Mouse (Mus musculus): Measurements from ENCODE around the gene Zdhhc1. TPM values are rescaled to one million over a fixed set of nuclear protein-coding genes. Genes with fewer than 3 reads are reported as not detected.

Gene Zdhhc1
- total RNA-seq, 1 experiment: 3.2 TPM

DNA sequence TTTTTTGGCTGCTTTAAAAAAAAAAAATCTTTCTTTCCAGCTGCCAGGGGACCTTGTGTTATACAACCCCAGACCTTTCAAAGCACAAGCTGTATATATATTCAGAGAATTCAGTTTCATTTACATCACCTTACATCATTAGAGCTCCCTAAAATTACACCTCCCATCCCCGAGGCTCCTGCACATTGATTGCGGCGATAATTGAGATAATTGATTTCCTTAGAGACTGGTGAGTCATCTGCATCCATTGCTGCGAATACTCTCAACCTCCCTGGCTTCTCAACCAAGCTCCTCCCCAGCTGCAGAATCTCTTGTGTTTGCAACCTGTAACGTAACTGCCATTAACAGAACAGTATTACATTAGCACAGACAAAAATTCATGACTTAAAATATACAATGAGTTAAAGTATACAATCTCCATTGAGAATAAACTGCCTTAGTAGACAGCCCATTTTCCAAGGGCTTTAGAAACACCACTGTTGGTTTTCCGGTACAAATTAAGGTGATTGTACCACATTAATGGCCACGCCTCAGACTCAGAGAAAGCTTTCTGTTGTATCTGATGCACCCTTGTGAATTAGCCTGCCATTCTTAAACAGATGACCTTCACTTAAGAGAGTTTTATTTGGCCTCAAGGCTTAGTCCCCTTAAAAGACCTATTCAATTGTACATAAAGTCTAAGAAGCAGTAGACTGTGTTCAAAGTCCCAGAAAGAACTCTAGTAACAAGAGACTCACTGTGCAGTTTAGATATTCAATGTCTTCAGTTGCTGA lies 64.8 kb downstream of the Zdhhc1 start:
- Histone ChIP-seq H3K27ac (ENCODE audit: insufficient read depth, low read depth, low read length, poor library complexity, severe bottlenecking) (no peak overlapping the region), H3K4me1 (ENCODE audit: control insufficient read depth in 2 of 2, insufficient read depth in 2 of 2, low read length in 2 of 2, poor library complexity in 1 of 2) (peaks cover 3 to 9% of the 10 kb centered on the region in 2 experiments; a peak in 3 of 4 replicates), H3K36me3 (ENCODE audit: control insufficient read depth, insufficient read depth, low read length, poor library complexity, severe bottlenecking) (no peaks in the 10 kb centered on the region), H3K9ac (ENCODE audit: insufficient read depth, low read depth, low read length, poor library complexity, severe bottlenecking) (no peak overlapping the region), H3K9me3 (ENCODE audit: control insufficient read depth, insufficient read depth, low read depth, low read length) (no peaks in the 10 kb centered on the region), H3K4me3 (ENCODE audit: insufficient read depth in 1 of 2, low read depth in 1 of 2, low read length in 2 of 2, poor library complexity in 1 of 2, severe bottlenecking in 1 of 2) (no peak overlapping the region)
- no peak for DNase-seq (ENCODE audit: low read depth, low spot score)
- TF ChIP-seq MAFK (IDR thresholded peaks at IDR 0.05; ENCODE audit: insufficient read depth, low read depth, low read length): no peak
- TF ChIP-seq ZC3H11A (IDR thresholded peaks at IDR 0.05; ENCODE audit: borderline replicate concordance, low read depth, low read length): no peak
- no peak for TF ChIP-seq ZNF384 (IDR thresholded peaks at IDR 0.05; ENCODE audit: low read depth, low read length)
- in situ Hi-C loops (cut with MboI; ENCODE audit: low sequenced_read_pairs in 2 of 2, unreplicated experiment in 2 of 2): no loop called here

DNA sequence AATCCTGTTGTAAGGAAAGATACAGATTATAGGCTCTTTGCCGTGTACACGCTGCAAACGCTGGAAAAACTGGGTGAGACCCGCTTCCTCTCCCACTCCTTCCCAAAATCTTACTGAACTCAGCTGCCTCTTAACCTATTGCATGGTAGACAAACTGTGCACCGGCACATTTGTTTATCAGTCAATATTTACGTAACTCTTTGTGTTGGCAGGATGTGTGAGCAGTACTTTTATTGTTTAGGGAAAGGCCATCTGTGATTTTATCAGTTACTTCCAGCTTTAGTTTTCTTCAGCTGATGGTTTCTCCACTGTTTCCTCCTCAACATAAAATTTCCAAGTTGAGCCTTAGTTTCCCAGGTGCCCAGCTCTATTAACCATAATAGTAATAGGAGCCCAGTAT lies 69.8 kb downstream of the Zdhhc1 start:
- no peak overlapping the region for H3K9ac ChIP-seq (ENCODE audit: insufficient read depth, low read depth, low read length, poor library complexity, severe bottlenecking)
- no peak overlapping the region for H3K27ac ChIP-seq (ENCODE audit: insufficient read depth, low read depth, low read length, poor library complexity, severe bottlenecking)
- in situ Hi-C loops (cut with MboI; ENCODE audit: low sequenced_read_pairs in 2 of 2, unreplicated experiment in 2 of 2): no loop called here
- peaks cover 0 to 3% of the 10 kb centered on the region in 2 experiments; a peak in 2 of 4 replicates for H3K4me1 ChIP-seq (ENCODE audit: control insufficient read depth in 2 of 2, insufficient read depth in 2 of 2, low read length in 2 of 2, poor library complexity in 1 of 2)
- TF ChIP-seq MAFK (IDR thresholded peaks at IDR 0.05; ENCODE audit: insufficient read depth, low read depth, low read length): no peak
- TF ChIP-seq ZC3H11A (IDR thresholded peaks at IDR 0.05; ENCODE audit: borderline replicate concordance, low read depth, low read length): no peak
- TF ChIP-seq CHD2 (IDR thresholded peaks at IDR 0.05; ENCODE audit: low read depth, low read length): no peak
- TF ChIP-seq HCFC1 (IDR thresholded peaks at IDR 0.05; ENCODE audit: borderline replicate concordance, insufficient read depth, low read length): no peak
- no peak for TF ChIP-seq ZNF384 (IDR thresholded peaks at IDR 0.05; ENCODE audit: low read depth, low read length)
- H3K4me3 ChIP-seq (ENCODE audit: insufficient read depth in 1 of 2, low read depth in 1 of 2, low read length in 2 of 2, poor library complexity in 1 of 2, severe bottlenecking in 1 of 2): no peak overlapping the region
- DNase-seq (ENCODE audit: low read depth, low spot score): no peak
- no peaks in the 10 kb centered on the region for H3K36me3 ChIP-seq (ENCODE audit: control insufficient read depth, insufficient read depth, low read length, poor library complexity, severe bottlenecking)
- no peaks in the 10 kb centered on the region for H3K9me3 ChIP-seq (ENCODE audit: control insufficient read depth, insufficient read depth, low read depth, low read length)

Other genes with a start within 250 kb of the Zdhhc1 start
- 2.5 and 2.8 TPM in 2 replicates for gene B3gnt9, start 241.7 kb downstream of the Zdhhc1 start, total RNA-seq (2012; rRNA removed)
- 6.2 and 7.6 TPM in 2 replicates for gene Tradd, start 232.3 kb downstream of the Zdhhc1 start, total RNA-seq (2012; rRNA removed)
- 1.2 and 2.3 TPM in 2 replicates for gene Fbxl8, start 232.3 kb downstream of the Zdhhc1 start, total RNA-seq (2012; rRNA removed)
- gene Hsf4, start 227.1 kb downstream of the Zdhhc1 start, total RNA-seq (2012; rRNA removed): 0.21 and 0.45 TPM in 2 replicates
- 0.85 and 1.0 TPM in 2 replicates for gene Nol3, start 220.8 kb downstream of the Zdhhc1 start, total RNA-seq (2012; rRNA removed)
- 3.9 and 4.2 TPM in 2 replicates for gene 4931428F04Rik, start 207.0 kb downstream of the Zdhhc1 start, total RNA-seq (2012; rRNA removed)
- 22.0 and 33.5 TPM in 2 replicates for gene Exoc3l, start 200.8 kb downstream of the Zdhhc1 start, total RNA-seq (2012; rRNA removed)
- gene E2f4, start 199.2 kb downstream of the Zdhhc1 start, total RNA-seq (2012; rRNA removed): 66.8 and 67.1 TPM in 2 replicates
- 3.5 and 4.3 TPM in 2 replicates for gene Elmo3, start 191.3 kb downstream of the Zdhhc1 start, total RNA-seq (2012; rRNA removed)
- gene Lrrc29, start 170.6 kb downstream of the Zdhhc1 start, total RNA-seq (2012; rRNA removed): 2.5 and 2.8 TPM in 2 replicates
- gene Tmem208, start 170.5 kb downstream of the Zdhhc1 start, total RNA-seq (2012; rRNA removed): 123 and 133 TPM in 2 replicates
- 9.1 and 12.7 TPM in 2 replicates for gene Fhod1, start 148.9 kb downstream of the Zdhhc1 start, total RNA-seq (2012; rRNA removed)
- 5.8 and 11.7 TPM in 2 replicates for gene Slc9a5, start 148.1 kb downstream of the Zdhhc1 start, total RNA-seq (2012; rRNA removed)
- 3.0 and 3.1 TPM in 2 replicates for gene Plekhg4, start 123.6 kb downstream of the Zdhhc1 start, total RNA-seq (2012; rRNA removed)
- gene Kctd19, start 83.4 kb downstream of the Zdhhc1 start, total RNA-seq (2012; rRNA removed): 0.18 and 0.37 TPM in 2 replicates
- 0.13 TPM in 1 of 2 replicates, not detected in the other for gene Lrrc36, start 83.3 kb downstream of the Zdhhc1 start, total RNA-seq (2012; rRNA removed)
- 16.7 and 17.3 TPM in 2 replicates for gene Tppp3, start 25.4 kb downstream of the Zdhhc1 start, total RNA-seq (2012; rRNA removed)
- 0.67 and 0.74 TPM in 2 replicates for gene Hsd11b2, start 21.9 kb upstream of the Zdhhc1 start, total RNA-seq (2012; rRNA removed)
- 65.1 and 85.5 TPM in 2 replicates for gene Atp6v0d1, start 69.1 kb upstream of the Zdhhc1 start, total RNA-seq (2012; rRNA removed)
- gene Ripor1, start 108.4 kb upstream of the Zdhhc1 start, total RNA-seq (2012; rRNA removed): 3.5 and 5.6 TPM in 2 replicates
- gene Ctcf, start 139.7 kb upstream of the Zdhhc1 start, total RNA-seq (2012; rRNA removed): 49.4 and 65.5 TPM in 2 replicates
- 0.71 and 1.1 TPM in 2 replicates for gene Agrp, start 140.5 kb upstream of the Zdhhc1 start, total RNA-seq (2012; rRNA removed)
- gene Carmil2, start 189.4 kb upstream of the Zdhhc1 start, total RNA-seq (2012; rRNA removed): 1.6 and 3.8 TPM in 2 replicates
- gene Acd, start 204.2 kb upstream of the Zdhhc1 start, total RNA-seq (2012; rRNA removed): 8.6 and 8.9 TPM in 2 replicates
- gene Pard6a, start 204.2 kb upstream of the Zdhhc1 start, total RNA-seq (2012; rRNA removed): 14.3 and 14.9 TPM in 2 replicates
- gene 4933405L10Rik, start 210.8 kb upstream of the Zdhhc1 start, total RNA-seq (2012; rRNA removed): 0.18 TPM in 1 of 2 replicates, not detected in the other
- 20.4 and 26.3 TPM in 2 replicates for gene Enkd1, start 211.3 kb upstream of the Zdhhc1 start, total RNA-seq (2012; rRNA removed)

Measured in ES-E14 (cell line).